Mouse (Mus musculus): ENCODE results near the gene Rfng. TPM values are rescaled to one million over a fixed set of nuclear protein-coding genes. Genes with fewer than 3 reads are reported as not detected.
"Not testable (repeated sequence)": the region's sequence is repeated elsewhere in the genome, so short reads cannot be mapped to it uniquely, and the experiment has no call there.

Gene Rfng
- polyA plus RNA-seq, 1 experiment from 2014 or later, result 6.3 TPM

DNA sequence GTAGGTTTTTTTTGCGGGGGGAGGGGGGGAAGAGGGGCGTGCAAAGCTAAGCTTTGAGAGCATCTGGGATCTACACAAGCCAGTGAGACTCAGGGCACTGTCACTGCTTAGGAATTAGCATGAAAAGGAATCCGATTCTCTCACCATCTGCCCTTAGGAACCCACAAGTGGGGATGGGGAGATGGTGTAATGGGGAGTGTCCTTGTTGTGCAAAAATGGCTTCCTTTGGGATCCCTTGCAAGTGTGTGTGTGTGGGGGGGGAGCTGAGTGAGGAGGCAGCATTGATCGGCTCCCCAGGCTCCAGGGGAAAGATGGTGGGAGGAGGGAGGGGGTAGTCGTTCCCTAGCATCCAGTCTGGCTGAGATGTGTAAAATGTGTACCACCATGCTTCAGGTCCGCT is 6.9 kb downstream of the Rfng start:
- 40% methylated on average over 6 of the region's 6 CpGs for WGBS (ENCODE audit: insufficient replicate concordance)

DNA sequence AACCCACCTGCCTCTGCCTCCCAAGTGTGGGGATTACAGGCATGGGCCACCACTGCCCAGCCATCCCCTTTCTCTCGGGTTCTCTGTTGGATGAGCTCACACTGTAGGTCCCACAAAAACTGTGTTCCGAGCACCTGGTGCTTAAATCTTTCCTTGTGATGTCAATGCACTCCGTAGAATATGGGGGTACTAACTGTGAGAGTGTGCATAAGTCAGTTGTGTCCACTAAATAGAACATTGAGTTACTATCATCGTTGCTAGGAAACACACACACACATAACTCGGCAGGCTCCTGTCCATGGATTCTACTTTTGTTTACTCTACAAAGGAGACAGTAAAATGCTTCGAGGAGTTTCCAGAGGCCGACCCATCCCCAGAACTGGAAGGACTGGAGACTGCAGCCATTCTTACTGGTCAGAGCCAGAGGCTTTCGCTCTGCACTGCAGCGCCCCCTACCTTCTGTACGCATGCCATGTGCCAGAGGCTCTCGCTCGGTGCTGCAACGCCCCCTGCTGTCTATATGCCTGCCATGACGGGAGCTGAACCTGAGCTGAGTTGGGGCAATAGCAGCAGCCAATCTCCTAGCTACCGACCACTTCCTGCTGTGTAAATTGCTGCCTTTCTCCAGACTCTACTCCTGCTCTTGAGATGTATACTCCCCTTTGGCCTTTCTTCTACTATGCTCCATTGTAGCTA is 8.1 kb downstream of the Rfng start:
- 23% methylated on average over 15 of the region's 15 CpGs for WGBS (ENCODE audit: insufficient replicate concordance)
- no peak overlapping the region for H3K4me2 ChIP-seq (ENCODE audit: low read depth, low read length)

More for the DNA sequence above, 6.9 kb downstream of the Rfng start:
- no peak overlapping the region for H3K9ac ChIP-seq (replicated peaks)
- TF ChIP-seq CTCF (IDR thresholded peaks at IDR 0.05; ENCODE audit: low read depth), result no peak
- TF ChIP-seq EP300 (IDR thresholded peaks at IDR 0.05; ENCODE audit: low read depth), result no peak
- no peak overlapping the region for H3K27ac ChIP-seq (ENCODE audit: low read depth)
- DNase-seq (no peak), ATAC-seq (no peak)
- no peaks in the 10 kb centered on the region for H3K27me3 ChIP-seq (ENCODE audit: insufficient read depth, low read length)
- no peaks in the 10 kb centered on the region for H3K4me1 ChIP-seq (ENCODE audit: insufficient read depth)
- H3K4me3 ChIP-seq (ENCODE audit: low read depth, low read length), result no peak overlapping the region
- no peaks in the 10 kb centered on the region for H3K36me3 ChIP-seq (replicated peaks; ENCODE audit: insufficient read depth, low read length)
- no peaks in the 10 kb centered on the region for H3K9me3 ChIP-seq (ENCODE audit: low read length)
- H3K4me2 ChIP-seq (ENCODE audit: low read depth, low read length), result no peak overlapping the region

DNA sequence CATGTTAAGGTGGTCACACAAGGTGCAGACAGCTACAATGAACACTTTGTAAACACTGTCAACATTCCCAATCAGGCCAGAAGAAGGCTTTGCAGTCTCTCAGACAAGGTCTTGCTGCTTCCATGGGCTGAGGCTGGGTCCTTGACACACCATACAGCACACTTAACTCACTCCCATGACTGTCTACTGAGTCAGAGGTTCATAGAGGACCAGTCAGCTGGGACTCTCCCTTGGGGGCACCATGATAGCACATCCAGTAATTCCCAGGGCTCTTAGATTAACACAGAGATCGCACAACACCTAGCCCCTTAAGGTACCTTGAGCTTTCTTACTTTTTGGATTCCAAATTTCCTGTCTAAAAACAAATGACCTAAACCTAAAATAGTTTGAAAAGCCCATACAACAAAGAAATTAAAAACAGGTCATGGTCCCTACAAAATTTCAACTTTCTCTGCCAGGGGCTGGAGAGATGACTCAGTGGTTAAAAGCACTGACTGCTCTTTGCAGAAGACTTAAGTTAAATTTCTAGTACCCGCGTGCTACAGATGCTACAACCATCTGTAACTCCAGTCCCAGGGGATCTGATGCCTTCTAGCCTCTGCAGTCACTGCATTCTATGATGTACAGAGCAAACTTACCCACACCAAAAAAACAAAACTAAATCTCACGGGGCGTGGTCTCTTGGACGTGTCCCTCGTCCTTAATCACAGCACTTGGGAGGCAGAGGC is 10.4 kb downstream of the Rfng start:
- ATAC-seq (no peak), DNase-seq (no peak)
- no peak overlapping the region for H3K9ac ChIP-seq (replicated peaks)
- TF ChIP-seq EP300 (IDR thresholded peaks at IDR 0.05; ENCODE audit: low read depth) (no peak), CTCF (IDR thresholded peaks at IDR 0.05; ENCODE audit: low read depth) (no peak)
- WGBS (ENCODE audit: insufficient replicate concordance), result 84% methylated on average over 7 of the region's 7 CpGs
- H3K36me3 ChIP-seq (replicated peaks; ENCODE audit: insufficient read depth, low read length), result no peaks in the 10 kb centered on the region
- H3K27ac ChIP-seq (ENCODE audit: low read depth), result no peak overlapping the region
- H3K27me3 ChIP-seq (ENCODE audit: insufficient read depth, low read length), result no peaks in the 10 kb centered on the region
- H3K4me3 ChIP-seq (ENCODE audit: low read depth, low read length), result no peak overlapping the region
- H3K4me2 ChIP-seq (ENCODE audit: low read depth, low read length), result no peak overlapping the region
- no peaks in the 10 kb centered on the region for H3K9me3 ChIP-seq (ENCODE audit: low read length)
- H3K4me1 ChIP-seq (ENCODE audit: insufficient read depth), result no peaks in the 10 kb centered on the region

More for the DNA sequence above, 8.1 kb downstream of the Rfng start:
- no peaks in the 10 kb centered on the region for H3K36me3 ChIP-seq (replicated peaks; ENCODE audit: insufficient read depth, low read length)
- H3K9me3 ChIP-seq (ENCODE audit: low read length), result no peaks in the 10 kb centered on the region
- H3K27me3 ChIP-seq (ENCODE audit: insufficient read depth, low read length), result no peaks in the 10 kb centered on the region
- peak; percentile 92 for ATAC-seq
- TF ChIP-seq CTCF (IDR thresholded peaks at IDR 0.05; ENCODE audit: low read depth), result peak; percentile 100
- TF ChIP-seq EP300 (IDR thresholded peaks at IDR 0.05; ENCODE audit: low read depth), result no peak
- no peaks in the 10 kb centered on the region for H3K4me1 ChIP-seq (ENCODE audit: insufficient read depth)
- no peak overlapping the region for H3K4me3 ChIP-seq (ENCODE audit: low read depth, low read length)
- no peak overlapping the region for H3K9ac ChIP-seq (replicated peaks)
- DNase-seq, result peak; percentile 95
- no peak overlapping the region for H3K27ac ChIP-seq (ENCODE audit: low read depth)

DNA sequence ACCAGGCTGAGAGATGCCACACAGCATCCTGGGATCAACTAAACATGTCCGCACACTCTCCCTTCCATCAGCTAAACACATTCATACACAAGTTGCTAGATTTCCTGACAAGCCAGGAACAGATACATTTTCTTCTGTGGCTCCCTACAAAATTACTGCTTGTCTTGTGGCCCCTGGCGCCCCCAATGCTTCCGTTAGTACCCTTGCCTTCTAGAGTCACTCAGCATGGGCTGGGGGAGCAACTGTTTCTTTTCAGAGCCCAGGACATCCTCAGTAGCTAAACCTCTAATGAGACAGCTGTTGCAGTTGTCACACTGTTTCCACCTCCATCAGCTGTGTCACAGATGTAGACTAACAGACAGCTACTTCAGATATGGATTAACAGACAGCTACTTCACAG is 11.3 kb downstream of the Rfng start:
- no peaks in the 10 kb centered on the region for H3K36me3 ChIP-seq (replicated peaks; ENCODE audit: insufficient read depth, low read length)
- H3K9me3 ChIP-seq (ENCODE audit: low read length), result no peaks in the 10 kb centered on the region
- no peaks in the 10 kb centered on the region for H3K27me3 ChIP-seq (ENCODE audit: insufficient read depth, low read length)
- TF ChIP-seq CTCF (IDR thresholded peaks at IDR 0.05; ENCODE audit: low read depth), result no peak
- TF ChIP-seq EP300 (IDR thresholded peaks at IDR 0.05; ENCODE audit: low read depth), result no peak
- no peaks in the 10 kb centered on the region for H3K4me1 ChIP-seq (ENCODE audit: insufficient read depth)
- H3K4me3 ChIP-seq (ENCODE audit: low read depth, low read length), result no peak overlapping the region
- no peak overlapping the region for H3K4me2 ChIP-seq (ENCODE audit: low read depth, low read length)
- DNase-seq (no peak), ATAC-seq (no peak)
- H3K27ac ChIP-seq (ENCODE audit: low read depth), result no peak overlapping the region
- WGBS (ENCODE audit: insufficient replicate concordance), result 73% methylated on average over 3 of the region's 3 CpGs
- no peak overlapping the region for H3K9ac ChIP-seq (replicated peaks)

DNA sequence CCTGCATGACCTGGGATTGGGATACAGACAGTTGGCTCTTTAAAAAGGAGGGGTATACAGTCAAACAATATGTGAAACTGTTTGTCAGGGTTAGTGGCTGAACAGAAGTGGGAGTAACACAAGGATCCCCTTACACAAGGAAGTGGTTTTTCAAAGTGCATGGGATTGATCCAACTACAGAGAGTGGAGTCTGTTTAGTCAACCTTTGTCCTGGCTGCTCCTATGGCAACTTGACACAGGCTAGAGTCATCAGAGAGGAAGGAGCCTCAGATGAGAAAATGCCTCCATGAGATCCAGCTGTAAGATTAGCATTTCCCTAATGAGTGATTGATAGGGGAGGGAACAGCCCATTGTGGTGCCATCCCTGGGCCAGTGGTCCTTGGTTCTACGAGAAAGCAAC is 15.8 kb downstream of the Rfng start:
- H3K9ac ChIP-seq (replicated peaks), result no peak overlapping the region; the same call in 1 of the 2 replicates
- TF ChIP-seq CTCF (IDR thresholded peaks at IDR 0.05; ENCODE audit: low read depth) (no peak), EP300 (IDR thresholded peaks at IDR 0.05; ENCODE audit: low read depth) (no peak)
- ATAC-seq, result peak; percentile 63
- no peak overlapping the region for H3K4me3 ChIP-seq (ENCODE audit: low read depth, low read length)
- H3K36me3 ChIP-seq (replicated peaks; ENCODE audit: insufficient read depth, low read length), result no peaks in the 10 kb centered on the region
- H3K27ac ChIP-seq (ENCODE audit: low read depth), result no peak overlapping the region
- H3K9me3 ChIP-seq (ENCODE audit: low read length), result no peaks in the 10 kb centered on the region
- no peaks in the 10 kb centered on the region for H3K4me1 ChIP-seq (ENCODE audit: insufficient read depth)
- 54% methylated on average over 1 of the region's 1 CpGs for WGBS (ENCODE audit: insufficient replicate concordance)
- DNase-seq, result no peak
- no peak overlapping the region for H3K4me2 ChIP-seq (ENCODE audit: low read depth, low read length)
- no peaks in the 10 kb centered on the region for H3K27me3 ChIP-seq (ENCODE audit: insufficient read depth, low read length)

DNA sequence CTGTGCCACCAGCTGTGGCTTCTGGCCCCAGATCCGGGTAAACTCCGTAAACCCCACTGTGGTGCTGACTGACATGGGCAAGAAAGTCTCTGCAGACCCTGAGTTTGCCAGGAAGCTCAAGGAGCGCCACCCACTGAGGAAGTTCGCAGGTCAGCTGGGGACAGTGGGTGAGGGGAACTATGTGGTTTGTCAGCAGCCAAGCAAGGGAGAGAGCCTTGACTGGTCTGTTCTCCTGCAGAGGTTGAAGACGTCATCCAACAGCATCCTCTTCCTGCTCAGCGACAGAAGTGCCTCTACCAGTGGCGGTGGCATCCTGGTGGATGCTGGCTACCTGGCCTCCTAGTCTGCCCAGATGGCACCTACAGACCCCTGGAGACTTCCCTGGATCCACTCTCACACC is 17.0 kb downstream of the Rfng start:
- not testable (repeated sequence) for H3K27me3 ChIP-seq (ENCODE audit: insufficient read depth, low read length); H3K9me3 ChIP-seq (ENCODE audit: low read length); H3K27ac ChIP-seq (ENCODE audit: low read depth); ATAC-seq; H3K4me2 ChIP-seq (ENCODE audit: low read depth, low read length); DNase-seq; H3K36me3 ChIP-seq (replicated peaks; ENCODE audit: insufficient read depth, low read length); H3K4me3 ChIP-seq (ENCODE audit: low read depth, low read length); H3K4me1 ChIP-seq (ENCODE audit: insufficient read depth); H3K9ac ChIP-seq (replicated peaks)
- 33% methylated on average over 4 of the region's 7 CpGs for WGBS (ENCODE audit: insufficient replicate concordance)

DNA sequence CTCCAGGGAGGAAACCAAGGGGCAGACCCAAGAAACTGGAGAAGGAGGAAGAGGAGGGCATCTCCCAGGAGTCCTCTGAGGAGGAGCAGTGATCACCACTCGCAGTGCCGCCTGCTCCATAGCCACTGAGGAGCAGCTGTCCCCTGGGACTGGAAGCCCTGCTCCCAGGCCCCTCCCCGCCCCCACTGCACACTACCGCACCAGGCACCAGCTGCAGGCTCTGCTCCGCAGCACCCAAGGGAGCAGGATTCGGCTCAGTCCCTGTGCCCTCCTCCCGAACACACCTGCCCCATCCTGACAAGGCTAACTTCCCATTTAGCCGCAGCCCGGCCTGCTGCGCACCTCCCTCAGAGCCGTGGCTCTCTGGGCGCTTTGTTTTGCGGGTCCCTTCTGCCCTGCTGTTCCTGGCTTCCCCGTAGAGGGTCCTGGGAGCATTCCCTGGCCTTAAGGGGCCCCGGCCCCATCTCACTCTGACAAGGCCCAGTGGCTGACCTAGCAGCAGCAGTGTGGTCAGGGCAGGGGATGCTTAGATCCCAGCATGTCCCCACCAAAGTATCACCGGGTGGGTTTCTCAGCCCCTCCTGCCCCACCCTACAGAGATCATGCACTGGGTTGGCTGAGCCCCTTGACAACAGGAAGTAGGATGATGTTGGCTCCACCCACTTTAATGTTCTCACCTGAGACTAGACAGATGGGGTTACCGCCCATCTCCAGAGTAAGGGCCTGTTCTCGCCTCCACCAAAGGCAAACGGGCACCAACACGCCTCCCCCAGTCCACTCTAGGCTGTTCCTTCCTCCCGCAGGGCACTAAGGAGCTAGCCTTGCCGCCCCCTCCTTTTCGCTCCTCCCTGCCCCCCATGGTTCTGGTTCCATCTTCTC is 20.6 kb downstream of the Rfng start:
- not testable (repeated sequence) for DNase-seq; H3K4me3 ChIP-seq (ENCODE audit: low read depth, low read length); H3K4me1 ChIP-seq (ENCODE audit: insufficient read depth); H3K36me3 ChIP-seq (replicated peaks; ENCODE audit: insufficient read depth, low read length); H3K9ac ChIP-seq (replicated peaks); H3K27ac ChIP-seq (ENCODE audit: low read depth); H3K4me2 ChIP-seq (ENCODE audit: low read depth, low read length); ATAC-seq; H3K27me3 ChIP-seq (ENCODE audit: insufficient read depth, low read length)
- H3K9me3 ChIP-seq (ENCODE audit: low read length), result peaks cover 10% of the 10 kb centered on the region
- 17% methylated on average over 7 of the region's 23 CpGs for whole genome bisulfite sequencing (ENCODE audit: insufficient replicate concordance)

DNA sequence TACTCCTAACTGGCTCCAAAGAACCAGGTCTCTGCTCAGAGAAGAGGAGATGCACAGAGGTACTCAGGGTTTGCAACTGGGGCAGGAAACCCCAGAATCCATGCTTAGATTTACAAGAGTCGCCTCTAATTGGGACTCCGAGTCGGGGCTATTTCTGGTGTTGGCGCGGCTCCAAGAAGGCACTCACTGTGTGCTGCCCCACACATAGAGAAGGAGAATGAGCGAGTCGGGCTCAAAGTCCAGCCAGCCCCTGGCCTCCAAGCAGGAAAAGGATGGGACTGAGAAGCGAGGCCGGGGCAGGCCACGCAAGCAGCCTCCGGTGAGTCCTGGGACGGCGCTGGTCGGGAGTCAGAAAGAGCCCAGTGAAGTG is 21.4 kb downstream of the Rfng start, which contains the start of gene Hmga1b:
Gene Hmga1b, plus strand, starts transcription at position 123 of the 370 bp plus-strand sequence.
- H3K27ac ChIP-seq (ENCODE audit: low read depth); H3K4me3 ChIP-seq (ENCODE audit: low read depth, low read length); H3K4me1 ChIP-seq (ENCODE audit: insufficient read depth); H3K36me3 ChIP-seq (replicated peaks; ENCODE audit: insufficient read depth, low read length); H3K9ac ChIP-seq (replicated peaks); H3K27me3 ChIP-seq (ENCODE audit: insufficient read depth, low read length); DNase-seq; ATAC-seq; H3K4me2 ChIP-seq (ENCODE audit: low read depth, low read length): not testable (repeated sequence)
- H3K9me3 ChIP-seq (ENCODE audit: low read length), result peaks cover 14% of the 10 kb centered on the region
- WGBS (ENCODE audit: insufficient replicate concordance), result 19% methylated on average over 14 of the region's 14 CpGs

Data from liver, postnatal 0 days (tissue).